Mouse (Mus musculus) spleen, adult 12 weeks (tissue): ENCODE data around the gene Peg10.
A peak's percentile ranks its signal among the peaks of the same experiment; 100 is the strongest.

Source experiments
- DNase-seq: peaks from one replicate; pipeline ENCODE4 v3.0.0; 2022; ENCODE audit warnings: low spot score

Gene Peg10

GRCm38 (mm10) chr6:4746696-4747439 lies at the start of gene Peg10, which contains the start of gene Sgce:
Peg10 (plus strand) TSS chr6:4747306.
Sgce (minus strand) TSS chr6:4747207.
- no peak for DNase-seq

- DNase-seq = no peak
These were observed 45.5 kb upstream of the Peg10 start for GRCm38 (mm10) chr6:4701641-4702040.

GRCm38 (mm10) chr6:4703908-4704307 lies 43.2 kb upstream of the Peg10 start:
- DNase-seq = no peak

GRCm38 (mm10) chr6:4706415-4706814 lies 40.7 kb upstream of the Peg10 start:
- no peak for DNase-seq

- DNase-seq = no peak
These were observed 38.1 kb upstream of the Peg10 start for GRCm38 (mm10) chr6:4708971-4709370.

DNA sequence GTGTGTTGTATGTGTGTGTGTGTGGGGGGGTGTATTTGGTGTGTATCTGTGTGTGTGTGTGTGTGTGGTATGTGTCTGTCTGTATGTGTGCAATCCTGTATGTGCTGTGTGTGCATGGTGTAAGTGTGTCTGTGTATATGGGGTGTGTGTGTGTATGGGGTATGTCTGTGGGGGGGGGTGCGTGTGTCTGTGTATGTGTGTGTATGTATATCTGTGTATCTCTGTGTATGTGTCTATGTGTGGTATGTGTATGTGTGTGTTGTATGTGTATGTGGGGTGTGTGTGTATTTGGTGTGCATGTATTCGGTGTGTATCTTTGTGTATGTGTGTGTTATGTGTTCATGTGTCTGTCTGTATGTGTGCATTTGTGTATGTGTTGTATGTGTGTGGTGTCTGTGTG lies 30.9 kb upstream of the Peg10 start:
- DNase-seq = no peak

GRCm38 (mm10) chr6:4717344-4717743 lies 29.8 kb upstream of the Peg10 start:
- no peak for DNase-seq

DNA sequence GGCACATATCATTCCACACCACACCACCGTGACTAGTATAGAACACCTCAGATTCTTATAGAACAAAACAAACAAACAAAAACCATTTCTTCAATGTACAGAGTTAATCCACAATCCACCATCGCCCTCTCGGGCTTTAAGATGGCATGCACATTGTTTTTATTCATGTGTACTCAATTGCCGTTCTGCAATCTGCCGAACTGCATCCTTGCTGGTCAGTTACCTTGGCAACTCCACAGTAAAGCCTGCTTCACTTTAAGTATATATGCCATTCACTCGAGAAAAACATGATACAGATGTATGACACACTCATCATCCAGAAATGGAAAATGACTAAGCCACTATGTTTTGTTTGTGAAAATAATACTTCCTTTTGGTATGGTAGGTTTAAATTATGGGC lies 25.0 kb upstream of the Peg10 start:
- no peak for DNase-seq

- DNase-seq = no peak
These were observed 24.4 kb upstream of the Peg10 start for GRCm38 (mm10) chr6:4722739-4723138.

DNA sequence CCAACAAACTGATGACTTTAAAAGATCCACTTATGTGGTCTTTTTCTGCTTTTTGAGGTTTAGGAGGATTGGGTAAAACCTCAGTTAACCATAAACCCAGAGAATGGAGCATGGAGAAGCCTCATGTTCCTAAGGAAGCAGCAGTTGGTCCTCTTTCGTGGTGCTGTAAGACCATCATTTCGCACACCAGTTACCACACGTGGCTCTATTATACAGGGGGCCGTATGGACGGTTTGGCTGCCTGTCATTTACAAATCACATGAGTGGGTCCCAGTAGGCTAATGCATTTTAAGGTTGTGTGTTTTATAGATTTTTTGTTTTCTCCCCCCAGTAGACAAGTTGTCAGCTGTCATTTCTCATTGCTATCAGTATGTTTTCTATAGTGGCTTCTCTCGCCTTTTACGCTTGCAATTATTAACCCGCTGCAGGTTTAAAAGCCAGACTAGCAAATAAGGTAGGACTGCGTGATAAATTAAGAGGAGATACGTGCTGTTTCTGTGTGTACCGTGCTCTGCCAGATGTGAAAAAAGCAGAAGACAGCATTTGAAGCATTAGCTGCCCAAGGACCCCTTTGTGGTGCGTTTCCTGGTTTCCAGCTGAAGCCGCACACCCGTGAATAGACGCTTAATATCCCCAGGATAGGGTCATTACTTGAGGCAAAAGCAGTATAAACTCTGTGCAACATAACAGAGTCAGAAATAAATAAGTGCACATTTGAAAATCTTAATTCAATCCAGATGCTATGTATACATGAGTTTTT lies 22.9 kb upstream of the Peg10 start:
- DNase-seq = no peak

GRCm38 (mm10) chr6:4728305-4728704 lies 18.8 kb upstream of the Peg10 start:
- DNase-seq = no peak

DNA sequence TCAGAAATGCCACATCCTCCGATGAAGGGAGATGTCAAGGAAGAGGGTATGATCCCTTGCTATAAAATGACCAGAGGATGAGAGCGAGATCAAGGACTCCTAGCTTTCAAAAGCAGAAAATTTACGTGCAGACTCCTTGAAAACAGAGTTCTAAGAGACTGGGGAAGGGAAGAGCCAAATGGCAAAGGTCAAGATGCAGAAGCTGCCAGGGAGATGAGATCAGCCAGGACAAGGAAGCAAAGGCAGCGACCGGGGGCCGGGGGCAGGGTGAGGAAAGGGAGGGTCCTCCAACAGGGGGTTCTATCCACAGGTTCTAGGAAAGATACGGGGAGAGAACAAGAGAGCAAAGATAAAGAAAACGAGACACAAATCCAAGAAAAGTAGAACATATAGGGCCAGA lies 15.4 kb upstream of the Peg10 start:
- no peak for DNase-seq

- DNase-seq = no peak
These were observed 13.9 kb upstream of the Peg10 start for GRCm38 (mm10) chr6:4733208-4733607.

DNA sequence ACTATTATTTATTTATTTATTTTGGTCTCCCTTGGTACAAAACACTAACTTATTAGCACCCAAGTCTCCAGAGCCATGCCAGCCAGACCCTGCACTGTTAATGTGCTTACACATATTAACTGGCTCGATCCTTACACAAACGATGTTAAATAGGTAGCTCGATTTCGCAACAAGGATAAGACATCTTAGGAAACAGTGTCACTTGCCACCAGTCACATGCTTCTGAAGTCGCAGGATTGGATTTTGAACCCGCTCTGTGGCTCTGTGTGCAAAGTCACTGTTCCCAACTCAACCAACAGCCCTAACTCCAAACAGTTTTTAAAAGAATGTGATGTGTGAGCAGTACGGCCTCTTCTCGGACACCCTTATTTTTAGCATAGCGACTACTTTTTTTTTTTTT lies 10.7 kb upstream of the Peg10 start:
- DNase-seq = no peak

GRCm38 (mm10) chr6:4738034-4738629 lies 9.0 kb upstream of the Peg10 start:
- no peak for DNase-seq

- DNase-seq = no peak
These were observed 8.4 kb upstream of the Peg10 start for GRCm38 (mm10) chr6:4738717-4739116.

GRCm38 (mm10) chr6:4739522-4740355 lies 7.4 kb upstream of the Peg10 start:
- no peak for DNase-seq

DNA sequence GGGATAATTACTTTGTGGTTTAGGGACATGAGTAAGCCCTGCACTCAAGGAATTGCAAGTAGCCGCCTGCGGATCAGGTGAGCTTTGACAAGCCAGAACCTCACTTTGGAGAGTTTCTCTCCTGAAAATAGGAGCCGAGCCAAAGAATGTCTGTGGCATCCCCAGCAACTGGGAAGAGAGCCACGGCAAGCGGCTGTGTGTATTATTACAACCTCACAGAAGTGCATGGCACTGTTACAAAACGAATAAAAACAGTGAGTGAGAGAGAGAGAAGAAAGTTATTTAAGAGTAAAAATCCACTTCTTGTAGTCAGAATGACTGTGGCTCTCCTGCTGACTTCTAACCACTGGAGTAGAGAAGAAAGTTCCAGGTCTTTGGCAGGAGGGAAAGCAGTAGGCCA lies 6.6 kb upstream of the Peg10 start:
- DNase-seq = no peak

DNA sequence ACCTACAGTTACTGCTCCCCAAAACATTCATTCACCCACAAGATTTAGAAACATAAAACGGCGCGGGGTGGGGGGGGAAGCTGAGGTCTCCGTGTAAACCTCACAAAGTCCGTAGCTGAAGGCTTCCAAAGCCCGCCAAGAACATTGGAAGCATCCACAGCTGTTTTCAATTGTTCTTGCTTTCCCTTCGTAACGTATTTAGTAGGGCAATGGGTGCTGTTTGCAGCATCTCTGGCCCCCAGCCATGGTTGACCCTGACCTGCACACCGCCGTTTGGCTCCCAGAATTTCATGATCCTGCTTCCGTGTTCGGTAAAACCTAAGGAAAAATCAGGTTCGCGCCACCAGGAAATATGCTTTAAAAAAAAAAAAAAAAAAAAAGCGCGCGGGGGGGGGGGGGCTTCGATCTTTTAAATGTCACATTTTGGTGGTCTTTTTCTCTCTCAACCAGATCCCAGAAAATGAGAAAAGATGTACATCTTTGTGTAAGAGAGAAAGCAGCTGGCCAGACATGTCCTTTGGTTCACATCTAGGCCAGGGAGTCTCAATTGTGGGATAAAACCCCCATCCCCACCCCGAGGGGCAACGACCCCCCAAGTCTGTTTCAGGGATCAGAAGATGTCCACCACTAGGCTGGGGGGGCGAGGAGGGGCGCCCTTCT lies 940 bp upstream of the Peg10 start:
- no peak for DNase-seq

- peak; percentile 18 for DNase-seq
These were observed 785 bp downstream of the Peg10 start for GRCm38 (mm10) chr6:4747677-4748505.

GRCm38 (mm10) chr6:4748506-4748961 lies 1.4 kb downstream of the Peg10 start:
- no peak for DNase-seq
